Mouse (Mus musculus): Measurements from ENCODE around the gene Cdc45.

Gene Cdc45

DNA sequence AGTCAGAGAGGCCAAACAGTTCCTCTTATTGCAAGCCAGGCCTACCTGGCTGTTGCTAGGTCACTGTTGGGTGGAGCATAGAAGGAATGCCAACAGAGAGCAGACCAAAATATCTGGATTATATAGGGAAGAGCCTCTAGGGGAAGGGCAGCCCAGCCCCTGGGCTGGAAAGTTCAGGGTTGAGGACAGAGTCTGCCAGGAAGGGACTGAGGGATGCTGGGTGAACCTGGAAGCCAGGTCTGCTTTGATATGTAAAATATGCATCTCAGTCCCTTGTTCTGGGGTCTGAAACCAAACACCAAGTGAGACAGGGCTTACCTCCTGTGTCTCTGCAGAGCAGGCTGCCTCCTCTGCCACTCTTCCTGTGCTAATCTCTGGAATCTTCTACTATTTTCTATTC lies 73.5 kb downstream of the Cdc45 start:
- in situ Hi-C loops (cut with MboI; ENCODE audit: unreplicated experiment in 2 of 2): no loop called here

GRCm38 (mm10) chr16:18733100-18733956 lies 78.5 kb downstream of the Cdc45 start:
- in situ Hi-C loops (cut with MboI; ENCODE audit: unreplicated experiment in 2 of 2): no loop called here

- in situ Hi-C loops (cut with MboI; ENCODE audit: unreplicated experiment in 2 of 2): no loop called here
Observed at GRCm38 (mm10) chr16:18730640-18731039, 81.1 kb downstream of the Cdc45 start.
